Mouse (Mus musculus) cerebellum, adult (tissue): ENCODE results near the gene Kpnb1.
A peak's percentile ranks its signal among the peaks of the same experiment; 100 is the strongest.
"Not testable (repeated sequence)": the region's sequence is repeated elsewhere in the genome, so short reads cannot be mapped to it uniquely, and the experiment has no call there.

ENCODE experiments used
- ATAC-seq: cut with Nextera tagmentation; 2 replicates; pipeline ENCODE4 v1.9.2; 2017; ENCODE audit warnings: mild to moderate bottlenecking, moderate library complexity, mixed read lengths; ENCODE audit not compliant: insufficient number of reproducible peaks, low FRiP score, low TSS enrichment

The Kpnb1 gene

GRCm38 (mm10) chr11:97187764-97188642 is at the start of gene Kpnb1:
Gene Kpnb1 (minus strand): TSS chr11:97187881.
- peak; percentile 95 for ATAC-seq

DNA sequence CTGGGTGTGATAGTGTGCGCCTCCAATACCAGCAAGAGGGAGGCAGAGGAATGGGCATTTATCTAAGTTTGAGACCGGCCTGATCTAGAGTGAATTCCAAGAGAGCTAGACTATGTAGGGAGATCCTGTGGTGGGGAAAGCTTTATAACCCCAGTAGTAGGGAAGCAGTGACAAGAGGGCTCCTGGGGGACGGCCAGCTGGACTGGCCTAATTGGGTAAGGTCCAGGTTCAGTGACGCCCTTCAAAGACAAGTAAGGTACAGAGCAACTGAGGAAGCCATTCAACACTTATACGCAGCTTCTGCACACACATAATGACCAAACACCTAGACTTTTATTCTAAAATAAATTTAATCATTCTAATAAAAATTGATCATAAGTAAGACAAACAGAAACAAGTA is 44.8 kb upstream of the Kpnb1 start:
- no peak for ATAC-seq

DNA sequence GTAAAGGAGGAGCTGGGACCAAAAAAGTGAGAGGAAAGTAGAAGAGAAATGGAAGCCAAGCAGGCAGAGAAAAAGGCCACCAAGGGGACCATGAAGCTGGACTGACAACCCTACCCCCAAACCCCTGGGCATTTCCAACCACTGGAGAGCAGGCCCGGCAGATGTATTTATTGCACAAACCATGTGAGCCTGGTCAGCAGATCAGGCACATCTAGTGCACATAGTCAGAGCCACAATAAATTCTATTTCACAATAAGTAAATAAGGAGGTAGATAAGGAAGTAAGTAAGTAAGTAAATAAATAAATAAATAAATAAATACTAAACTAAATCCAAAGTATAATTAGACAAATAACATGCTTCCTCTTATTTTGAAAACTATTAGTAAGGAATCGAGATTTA is 41.7 kb upstream of the Kpnb1 start:
- ATAC-seq, result no peak

DNA sequence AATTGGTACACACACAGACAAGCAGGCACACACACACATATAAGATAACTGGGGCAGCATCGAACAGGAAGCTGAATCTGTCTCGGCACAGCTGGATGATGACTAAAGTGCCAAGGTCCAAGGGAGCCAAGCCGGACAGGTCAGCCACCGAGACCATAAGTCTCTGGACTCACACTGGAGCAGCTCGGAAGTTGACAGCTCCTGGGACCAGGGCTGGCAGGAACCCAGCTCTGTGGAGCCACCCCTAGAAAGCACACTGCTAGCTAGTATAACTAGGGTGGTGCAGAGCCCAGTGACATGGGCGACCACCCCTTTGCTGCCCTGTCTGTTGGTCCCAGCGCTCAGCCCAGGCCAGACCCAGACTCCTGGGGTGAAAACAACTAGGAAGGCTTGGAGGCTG is 41.3 kb upstream of the Kpnb1 start:
- no peak for ATAC-seq

DNA sequence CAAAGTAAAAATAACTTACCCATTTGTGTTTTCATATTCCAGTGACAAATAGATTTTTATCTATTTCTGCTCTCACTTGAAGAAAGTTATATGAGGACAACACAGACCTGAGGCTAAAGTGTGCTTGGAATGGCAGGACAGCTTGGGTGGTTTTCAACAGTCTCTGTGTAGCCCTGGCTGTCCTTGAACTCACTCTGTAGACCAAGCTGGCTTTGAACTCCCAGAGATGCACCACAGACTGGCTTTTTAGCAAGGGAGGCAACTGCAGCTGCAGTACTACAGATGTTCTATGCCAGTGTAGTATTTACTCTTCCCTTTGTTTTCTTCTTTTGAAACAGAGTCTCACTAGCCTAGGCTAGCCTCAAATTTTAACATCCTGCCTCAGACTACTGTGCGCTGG is 38.5 kb upstream of the Kpnb1 start:
- no peak for ATAC-seq

GRCm38 (mm10) chr11:97223485-97223884 is 35.8 kb upstream of the Kpnb1 start:
- ATAC-seq, result no peak

DNA sequence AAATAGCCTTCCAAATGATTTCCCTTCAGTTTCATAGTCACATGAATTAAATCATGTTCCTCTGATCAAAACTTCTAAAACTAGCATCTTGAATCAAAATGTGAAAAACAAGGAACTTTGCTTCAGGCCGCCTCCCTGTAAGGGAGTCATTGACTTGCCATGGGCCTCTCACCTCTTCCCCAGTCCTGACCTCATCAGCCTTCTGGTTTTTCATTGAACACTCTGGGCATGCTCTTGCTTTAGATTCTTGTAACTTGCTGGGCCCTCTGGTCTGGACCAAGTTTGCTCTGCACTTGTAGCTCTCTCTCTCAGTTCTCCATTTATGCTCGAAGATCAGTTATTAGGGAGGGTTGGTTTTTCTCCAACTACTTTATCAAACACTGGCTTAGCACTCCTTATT is 33.9 kb upstream of the Kpnb1 start:
- ATAC-seq, result no peak

DNA sequence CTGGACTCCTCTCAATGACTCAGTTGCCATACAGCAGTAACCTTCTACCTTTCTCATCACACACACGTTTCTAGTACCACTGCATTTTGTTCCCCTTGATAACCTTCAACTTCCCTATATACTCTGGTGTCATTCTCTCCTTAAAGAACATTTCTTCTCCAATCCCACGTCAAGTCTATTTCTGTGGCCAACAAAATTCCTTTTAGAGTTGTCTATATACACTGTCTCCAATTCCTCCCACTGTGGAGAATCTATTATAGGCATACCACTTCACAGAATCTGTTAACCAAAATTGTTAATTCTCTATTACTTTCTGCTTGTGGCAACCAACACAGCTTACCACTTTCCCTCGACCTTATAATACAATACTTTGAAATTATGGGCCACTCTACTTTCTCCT is 32.5 kb upstream of the Kpnb1 start:
- ATAC-seq, result no peak

DNA sequence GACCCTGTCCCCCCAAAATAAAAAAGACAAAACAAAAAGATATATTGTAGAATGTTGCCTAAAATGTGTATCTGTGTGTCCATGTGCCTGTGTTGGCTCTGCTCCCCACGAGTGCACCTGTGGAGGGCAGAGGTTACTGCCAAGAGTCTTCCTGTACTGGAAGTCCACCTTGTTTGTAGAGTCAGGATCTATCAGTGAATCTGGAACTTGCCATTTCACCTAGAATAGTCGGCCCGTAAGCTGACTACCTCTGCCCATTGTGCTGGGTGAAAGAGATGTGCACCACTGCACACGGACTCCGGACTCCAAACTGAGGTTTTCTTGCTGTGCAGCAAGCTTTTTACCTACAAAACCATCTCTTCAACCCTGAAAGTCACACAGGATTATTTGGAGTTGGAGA is 26.7 kb upstream of the Kpnb1 start:
- no peak for ATAC-seq

GRCm38 (mm10) chr11:97210728-97211400 is 23.2 kb upstream of the Kpnb1 start:
- no peak for ATAC-seq

GRCm38 (mm10) chr11:97207011-97207422 is 19.3 kb upstream of the Kpnb1 start:
- no peak for ATAC-seq

DNA sequence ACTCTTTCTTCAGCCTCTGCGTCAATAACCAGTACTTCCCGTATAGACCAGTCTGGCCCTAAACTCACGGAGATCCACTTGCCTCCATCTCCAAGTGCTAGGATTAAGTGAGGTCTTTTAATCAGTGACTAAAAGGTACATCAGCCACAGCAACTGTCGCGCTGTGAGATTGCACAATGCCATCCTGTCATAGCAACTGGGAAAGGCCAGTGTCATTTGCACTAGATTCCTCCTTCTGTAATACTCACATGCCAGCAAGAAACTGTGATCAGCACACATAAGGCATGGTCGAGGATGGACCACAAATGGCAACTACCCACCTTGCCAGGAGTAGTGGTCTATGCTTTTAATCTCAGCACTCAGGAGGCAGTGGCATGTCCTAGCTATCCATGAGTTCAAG is 11.8 kb upstream of the Kpnb1 start:
- no peak for ATAC-seq

GRCm38 (mm10) chr11:97198601-97199000 is 10.9 kb upstream of the Kpnb1 start:
- no peak for ATAC-seq

DNA sequence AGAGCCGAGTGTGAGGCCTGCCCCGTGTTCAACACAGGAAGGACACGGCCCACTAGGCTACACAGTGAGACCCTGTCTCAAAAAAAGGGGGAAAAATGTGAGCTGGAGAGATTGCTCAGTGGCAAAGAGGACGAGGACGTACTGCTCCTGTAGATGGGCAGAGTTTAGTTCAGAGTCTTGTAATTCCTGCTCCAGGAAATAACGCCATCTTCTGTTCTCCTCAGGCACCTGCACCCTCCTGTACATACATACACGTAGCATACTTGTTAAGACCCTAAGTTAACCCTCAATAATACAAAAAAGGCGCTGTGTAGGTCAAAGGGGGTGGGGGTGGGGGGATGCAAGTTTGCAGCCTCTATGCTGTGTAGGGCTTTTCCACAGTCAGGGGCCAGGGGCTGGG is 9.3 kb upstream of the Kpnb1 start:
- no peak for ATAC-seq

DNA sequence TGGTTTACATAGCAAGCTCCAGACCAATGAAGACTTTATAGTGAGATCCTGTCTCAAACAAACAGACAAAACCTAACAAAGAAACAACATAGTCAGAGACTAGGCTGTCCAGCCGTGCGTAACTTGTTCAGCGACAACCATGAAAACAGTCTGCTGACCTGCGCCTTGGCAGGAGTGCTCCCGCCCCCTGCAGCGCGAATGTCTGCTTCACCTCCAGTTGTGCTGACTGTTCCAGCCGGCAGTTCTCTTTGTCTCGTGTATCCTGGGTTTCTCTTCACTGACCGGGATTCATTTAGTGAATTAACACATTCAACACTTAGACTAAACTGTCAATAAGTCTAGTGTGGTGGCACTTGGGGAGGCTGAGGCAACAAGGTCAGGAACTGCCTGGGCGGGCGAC is 8.9 kb upstream of the Kpnb1 start:
- ATAC-seq, result no peak

DNA sequence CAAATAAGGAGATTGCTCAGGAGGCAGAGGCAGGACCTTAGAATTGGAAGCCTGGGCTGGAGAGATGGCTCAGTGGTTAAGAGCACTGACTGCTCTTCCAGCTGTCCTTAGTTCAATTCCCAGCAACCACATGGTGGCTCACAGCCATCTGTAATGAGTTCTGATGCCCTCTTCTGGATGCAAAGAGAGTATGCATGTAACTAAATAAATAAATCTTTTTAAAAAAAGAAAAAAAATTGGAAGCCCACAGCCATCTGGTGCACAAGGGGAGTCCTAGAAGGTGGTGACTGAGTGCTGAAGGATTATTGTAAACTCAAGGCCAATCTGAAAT is 4.9 kb upstream of the Kpnb1 start:
- no peak for ATAC-seq

GRCm38 (mm10) chr11:97191915-97192620 is 4.4 kb upstream of the Kpnb1 start:
- ATAC-seq, result no peak

DNA sequence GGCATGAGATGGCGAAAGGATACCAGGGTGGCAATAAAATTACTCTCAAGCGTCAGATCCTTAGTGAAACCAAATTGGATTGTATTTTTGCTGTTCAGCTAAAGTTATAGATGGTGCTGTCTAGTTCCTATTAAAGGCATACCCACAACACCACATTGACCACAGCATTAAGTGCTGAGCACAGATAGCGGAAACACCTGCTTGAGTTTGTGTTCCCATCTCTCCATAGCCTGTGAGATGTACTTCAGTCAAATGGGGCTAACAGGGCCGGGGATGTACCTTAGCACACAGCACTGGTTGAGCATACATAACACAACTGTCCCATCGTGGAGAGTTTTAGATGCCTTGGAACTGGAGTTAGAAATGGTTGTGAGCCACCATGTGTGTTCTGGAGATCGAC is 3.3 kb upstream of the Kpnb1 start:
- no peak for ATAC-seq

DNA sequence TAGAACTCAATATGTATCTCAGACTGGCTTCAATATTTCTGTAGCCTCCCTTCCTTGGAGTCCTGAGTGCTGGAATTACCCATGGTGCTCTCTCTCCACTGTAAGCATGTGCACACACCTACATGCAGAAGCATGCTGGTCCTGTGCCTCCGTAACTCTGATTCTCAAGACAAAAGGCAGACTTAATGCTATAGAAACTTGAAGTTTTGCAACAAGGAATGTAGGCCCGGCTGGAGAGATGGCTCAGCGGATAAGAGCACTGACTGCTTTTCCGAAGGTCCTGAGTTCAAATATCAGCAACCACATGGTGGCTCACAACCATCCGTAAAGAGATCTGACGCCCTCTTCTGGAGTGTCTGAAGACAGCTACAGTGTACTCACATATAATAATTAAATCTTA is 2.0 kb upstream of the Kpnb1 start:
- ATAC-seq, result not testable (repeated sequence)

- ATAC-seq, result no peak
Measured at GRCm38 (mm10) chr11:97189231-97189630, 1.6 kb upstream of the Kpnb1 start.

DNA sequence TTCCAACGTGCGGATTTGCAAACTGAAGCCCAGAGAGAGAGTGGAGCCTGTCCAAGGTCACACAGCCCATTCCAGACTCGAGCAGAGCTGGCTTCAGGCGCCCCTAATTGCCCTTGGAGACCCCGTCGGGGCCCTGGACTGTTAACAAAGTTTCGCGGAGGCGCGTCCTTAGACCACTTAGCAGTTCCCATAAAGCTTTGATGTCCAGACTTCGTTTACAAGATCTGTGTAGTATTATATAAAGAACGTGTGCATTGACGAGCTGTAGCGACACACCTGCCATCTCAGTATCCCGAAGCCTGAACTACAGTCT is 918 bp upstream of the Kpnb1 start:
- ATAC-seq, result no peak
